Mouse (Mus musculus): ENCODE measurements at regions not wholly inside any gene's neighbourhood (a gene's known extent, or its start where the extent isn't known, plus 50 kb on each side); places are given as distances from the start of the nearest gene placed in this dataset.
"Not testable (repeated sequence)": the region's sequence is repeated elsewhere in the genome, so short reads cannot be mapped to it uniquely, and the experiment has no call there.

DNA sequence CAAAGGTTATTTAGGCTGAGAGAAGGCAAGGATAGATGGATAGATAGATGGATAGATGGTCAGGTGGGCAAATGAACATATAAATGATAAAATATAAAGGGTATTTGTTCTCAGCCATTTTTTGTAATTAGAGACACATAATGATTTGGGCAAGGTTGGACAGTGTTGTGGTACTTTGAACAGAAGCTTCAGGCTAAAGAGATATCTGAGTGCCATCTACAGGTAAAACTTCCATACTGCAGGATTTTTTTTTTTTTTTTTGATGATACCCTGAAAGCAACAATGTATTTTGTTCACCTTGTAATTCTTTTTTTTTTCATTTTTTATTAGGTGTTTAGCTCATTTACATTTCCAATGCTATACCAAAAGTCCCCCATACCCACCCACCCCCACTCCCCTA lies 110.1 kb upstream of the Trabd2b start:
- Histone ChIP-seq H3K4me2 (ENCODE audit: low read length) (no peak overlapping the region), H3K27ac (ENCODE audit: low read depth, low read length) (no peak overlapping the region), H3K27me3 (replicated peaks; ENCODE audit: control insufficient read depth, insufficient read depth, low read length) (no peaks in the 10 kb centered on the region), H3K36me3 (ENCODE audit: control insufficient read depth, insufficient read depth, low read length) (no peaks in the 10 kb centered on the region), H3K9ac (ENCODE audit: low read depth, low read length) (no peak overlapping the region), H3K4me3 (ENCODE audit: low read length) (no peak overlapping the region), H3K9me3 (ENCODE audit: control insufficient read depth, low read length) (no peaks in the 10 kb centered on the region), H3K4me1 (ENCODE audit: control insufficient read depth, insufficient read depth, low read depth, low read length) (no peaks in the 10 kb centered on the region)
- ATAC-seq = no peak

DNA sequence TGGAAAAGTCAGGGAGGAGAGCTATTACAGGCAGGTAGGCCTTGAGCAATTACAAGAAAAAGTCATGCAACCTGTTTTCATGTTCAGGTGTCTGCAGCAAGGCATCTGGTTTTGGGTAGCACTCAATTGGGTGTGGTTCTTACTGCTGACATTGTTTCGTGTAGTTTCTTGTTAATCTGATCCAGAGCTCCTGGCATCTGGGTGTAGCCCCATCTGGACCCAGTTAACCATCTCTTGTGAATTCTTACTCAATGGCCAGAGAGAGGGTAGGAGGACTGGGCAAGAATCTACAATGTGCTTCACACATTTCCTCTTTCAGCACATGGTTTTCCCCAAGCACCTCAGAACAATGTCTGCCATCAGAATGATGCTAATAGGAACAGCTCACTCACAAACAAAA lies 108.0 kb upstream of the Trabd2b start:
- not testable (repeated sequence) for H3K4me3 ChIP-seq (ENCODE audit: low read length); H3K36me3 ChIP-seq (ENCODE audit: control insufficient read depth, insufficient read depth, low read length); H3K27ac ChIP-seq (ENCODE audit: low read depth, low read length); H3K4me2 ChIP-seq (ENCODE audit: low read length); ATAC-seq; H3K27me3 ChIP-seq (replicated peaks; ENCODE audit: control insufficient read depth, insufficient read depth, low read length); H3K9ac ChIP-seq (ENCODE audit: low read depth, low read length); H3K9me3 ChIP-seq (ENCODE audit: control insufficient read depth, low read length); H3K4me1 ChIP-seq (ENCODE audit: control insufficient read depth, insufficient read depth, low read depth, low read length)
- WGBS = 45% methylated on average over 1 of the region's 1 CpGs

DNA sequence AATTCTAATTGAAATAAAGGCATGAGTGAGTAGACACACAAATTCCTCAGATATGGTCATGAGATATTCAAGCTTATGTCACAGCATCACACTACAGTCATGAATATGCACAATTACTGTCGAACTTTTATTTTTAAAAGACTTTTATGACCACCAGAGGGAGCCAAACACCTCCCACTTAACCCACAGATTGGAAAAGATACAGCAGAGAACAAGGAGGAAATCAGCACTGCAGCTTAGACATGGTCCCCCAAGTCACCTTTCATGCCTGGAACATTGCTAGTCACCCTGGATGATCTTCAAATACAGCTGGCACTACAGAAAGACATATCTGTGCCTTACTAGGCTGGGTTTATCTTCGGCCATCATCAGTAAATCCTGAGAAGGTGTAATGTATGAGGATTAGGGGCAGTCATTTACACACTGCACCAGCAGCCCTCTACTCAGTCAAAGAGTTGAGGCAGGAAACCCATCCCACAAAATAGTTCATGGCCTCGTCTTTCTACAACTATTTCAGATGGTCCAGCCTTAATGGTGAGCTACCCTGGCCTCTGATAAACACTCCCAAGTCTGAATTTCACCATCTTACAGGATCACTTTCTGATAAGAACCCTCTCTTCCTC lies 106.0 kb upstream of the Trabd2b start:
- Histone ChIP-seq H3K4me3 (ENCODE audit: low read length) (no peak overlapping the region), H3K27ac (ENCODE audit: low read depth, low read length) (no peak overlapping the region), H3K27me3 (replicated peaks; ENCODE audit: control insufficient read depth, insufficient read depth, low read length) (no peaks in the 10 kb centered on the region), H3K9me3 (ENCODE audit: control insufficient read depth, low read length) (no peaks in the 10 kb centered on the region), H3K4me2 (ENCODE audit: low read length) (no peak overlapping the region), H3K36me3 (ENCODE audit: control insufficient read depth, insufficient read depth, low read length) (no peaks in the 10 kb centered on the region), H3K9ac (ENCODE audit: low read depth, low read length) (no peak overlapping the region), H3K4me1 (ENCODE audit: control insufficient read depth, insufficient read depth, low read depth, low read length) (no peaks in the 10 kb centered on the region)
- peak; percentile 81 for ATAC-seq
- 42% methylated on average over 3 of the region's 3 CpGs for WGBS

DNA sequence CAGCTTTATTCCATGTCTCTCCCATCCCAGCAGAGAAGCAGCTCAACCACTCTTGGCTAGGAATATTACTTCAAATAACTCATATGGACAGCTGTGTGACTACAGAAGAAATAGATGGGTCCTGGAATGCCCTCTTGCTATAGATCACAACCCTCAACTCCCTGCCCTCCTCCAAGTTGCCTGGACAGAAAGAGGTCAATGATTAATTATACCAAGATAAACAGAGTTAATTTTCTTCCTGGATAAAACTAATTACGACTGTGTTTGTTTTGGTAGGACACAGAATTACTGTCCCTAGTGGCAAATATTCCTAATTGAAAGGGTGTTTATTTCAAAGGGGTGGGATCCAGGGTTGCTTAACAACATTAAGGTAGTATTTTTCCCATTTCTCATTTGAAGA lies 101.9 kb upstream of the Trabd2b start:
- no peaks in the 10 kb centered on the region for H3K4me1 ChIP-seq (ENCODE audit: control insufficient read depth, insufficient read depth, low read depth, low read length)
- ATAC-seq = no peak
- no peak overlapping the region for H3K4me2 ChIP-seq (ENCODE audit: low read length)
- no peak overlapping the region for H3K27ac ChIP-seq (ENCODE audit: low read depth, low read length)
- no peak overlapping the region for H3K9ac ChIP-seq (ENCODE audit: low read depth, low read length)
- H3K36me3 ChIP-seq (ENCODE audit: control insufficient read depth, insufficient read depth, low read length) = no peaks in the 10 kb centered on the region
- WGBS = 77% methylated on average over 1 of the region's 1 CpGs
- no peaks in the 10 kb centered on the region for H3K27me3 ChIP-seq (replicated peaks; ENCODE audit: control insufficient read depth, insufficient read depth, low read length)
- no peaks in the 10 kb centered on the region for H3K9me3 ChIP-seq (ENCODE audit: control insufficient read depth, low read length)
- H3K4me3 ChIP-seq (ENCODE audit: low read length) = no peak overlapping the region

DNA sequence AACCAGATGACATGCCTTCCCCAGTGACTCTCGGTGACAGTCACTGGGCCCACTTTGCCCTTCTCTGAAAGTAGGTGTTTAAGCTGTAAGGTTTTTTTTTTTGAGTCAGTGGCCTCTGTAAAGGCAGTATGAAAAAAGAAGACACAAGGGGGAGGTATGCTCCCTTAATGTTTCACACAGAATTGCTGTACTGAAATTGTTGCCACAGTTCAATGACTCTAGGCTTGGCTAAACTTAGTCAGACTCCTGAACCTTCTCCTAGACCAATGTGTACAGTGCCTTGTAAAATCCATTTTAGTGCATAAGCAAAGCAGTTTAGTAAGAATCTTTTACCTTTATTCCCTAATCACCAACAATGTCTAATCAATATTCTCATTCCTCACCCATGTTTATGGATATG lies 99.0 kb upstream of the Trabd2b start:
- no peaks in the 10 kb centered on the region for H3K9me3 ChIP-seq (ENCODE audit: control insufficient read depth, low read length)
- 74% methylated on average over 1 of the region's 1 CpGs for WGBS
- H3K4me2 ChIP-seq (ENCODE audit: low read length) = no peak overlapping the region
- H3K4me3 ChIP-seq (ENCODE audit: low read length) = no peak overlapping the region
- H3K27me3 ChIP-seq (replicated peaks; ENCODE audit: control insufficient read depth, insufficient read depth, low read length) = no peaks in the 10 kb centered on the region
- no peak for ATAC-seq
- H3K9ac ChIP-seq (ENCODE audit: low read depth, low read length) = no peak overlapping the region
- no peaks in the 10 kb centered on the region for H3K36me3 ChIP-seq (ENCODE audit: control insufficient read depth, insufficient read depth, low read length)
- no peaks in the 10 kb centered on the region for H3K4me1 ChIP-seq (ENCODE audit: control insufficient read depth, insufficient read depth, low read depth, low read length)
- H3K27ac ChIP-seq (ENCODE audit: low read depth, low read length) = no peak overlapping the region

DNA sequence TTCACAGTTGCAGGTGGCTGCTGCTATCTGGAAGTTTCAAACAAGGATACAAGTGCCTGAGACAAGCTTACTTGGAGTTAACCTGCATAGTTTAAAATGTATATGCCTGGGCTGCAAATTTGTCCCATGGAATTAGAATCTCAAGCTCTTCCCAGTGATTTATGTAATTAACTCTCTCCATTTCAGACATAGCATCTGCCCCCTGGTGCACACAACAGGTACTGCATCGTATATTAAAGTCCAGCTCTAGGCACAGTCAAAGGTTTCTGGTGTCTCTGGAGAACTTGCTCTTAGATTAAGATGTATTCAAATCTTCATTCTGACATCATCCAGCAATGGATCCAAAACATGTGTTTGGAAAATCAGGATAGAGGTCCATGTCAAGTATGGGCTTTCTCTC lies 98.0 kb upstream of the Trabd2b start:
- no peaks in the 10 kb centered on the region for H3K4me1 ChIP-seq (ENCODE audit: control insufficient read depth, insufficient read depth, low read depth, low read length)
- no peak overlapping the region for H3K4me2 ChIP-seq (ENCODE audit: low read length)
- no peaks in the 10 kb centered on the region for H3K36me3 ChIP-seq (ENCODE audit: control insufficient read depth, insufficient read depth, low read length)
- H3K9ac ChIP-seq (ENCODE audit: low read depth, low read length) = no peak overlapping the region
- no peaks in the 10 kb centered on the region for H3K27me3 ChIP-seq (replicated peaks; ENCODE audit: control insufficient read depth, insufficient read depth, low read length)
- H3K27ac ChIP-seq (ENCODE audit: low read depth, low read length) = no peak overlapping the region
- no peak for ATAC-seq
- H3K4me3 ChIP-seq (ENCODE audit: low read length) = no peak overlapping the region
- WGBS = 11% methylated on average over 1 of the region's 1 CpGs
- H3K9me3 ChIP-seq (ENCODE audit: control insufficient read depth, low read length) = no peaks in the 10 kb centered on the region

DNA sequence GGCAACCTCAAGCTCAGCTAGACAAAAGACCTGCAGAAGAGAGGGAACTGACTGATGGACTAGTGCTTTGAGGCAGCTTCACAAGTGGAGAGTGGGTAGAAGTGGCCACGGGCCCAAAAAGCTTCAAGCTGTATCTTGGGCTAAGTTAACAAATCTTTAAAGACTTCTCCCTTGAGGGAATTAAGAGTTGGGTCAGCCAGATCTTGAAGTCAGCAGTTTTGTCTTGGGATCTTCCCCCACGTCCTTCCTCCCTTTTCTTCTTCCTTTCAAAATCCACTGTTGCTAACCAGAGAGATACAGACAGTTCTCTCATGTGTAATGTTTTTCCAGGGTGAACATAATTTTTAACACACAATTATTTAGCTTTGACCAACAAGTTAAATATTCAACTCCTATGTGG lies 91.5 kb upstream of the Trabd2b start:
- Histone ChIP-seq H3K36me3 (ENCODE audit: control insufficient read depth, insufficient read depth, low read length) (no peaks in the 10 kb centered on the region), H3K27ac (ENCODE audit: low read depth, low read length) (no peak overlapping the region), H3K4me1 (ENCODE audit: control insufficient read depth, insufficient read depth, low read depth, low read length) (no peaks in the 10 kb centered on the region), H3K4me2 (ENCODE audit: low read length) (no peak overlapping the region), H3K9ac (ENCODE audit: low read depth, low read length) (no peak overlapping the region), H3K9me3 (ENCODE audit: control insufficient read depth, low read length) (no peaks in the 10 kb centered on the region), H3K4me3 (ENCODE audit: low read length) (no peak overlapping the region), H3K27me3 (replicated peaks; ENCODE audit: control insufficient read depth, insufficient read depth, low read length) (no peaks in the 10 kb centered on the region)
- WGBS = 64% methylated on average over 2 of the region's 2 CpGs
- no peak for ATAC-seq

DNA sequence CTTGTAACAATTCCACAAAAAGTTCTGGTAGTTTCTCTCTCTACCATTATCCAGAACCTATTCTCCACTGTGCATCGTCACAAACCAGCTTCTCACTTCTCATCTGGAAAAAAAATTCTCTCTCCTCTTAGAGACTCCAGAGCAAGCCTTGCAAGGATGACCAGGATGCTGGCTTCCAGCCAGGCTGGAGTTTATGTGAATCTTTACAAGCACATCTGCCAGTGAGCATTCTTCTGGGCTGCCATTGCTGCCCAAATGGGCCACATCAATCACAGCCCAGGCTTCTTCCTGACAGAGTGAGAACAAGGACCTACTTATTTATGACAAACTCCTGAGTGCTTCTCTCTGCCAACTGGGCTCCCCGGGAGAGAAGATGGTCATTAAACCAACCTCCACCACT lies 91.0 kb upstream of the Trabd2b start:
- no peaks in the 10 kb centered on the region for H3K27me3 ChIP-seq (replicated peaks; ENCODE audit: control insufficient read depth, insufficient read depth, low read length)
- ATAC-seq = no peak
- no peak overlapping the region for H3K27ac ChIP-seq (ENCODE audit: low read depth, low read length)
- H3K4me1 ChIP-seq (ENCODE audit: control insufficient read depth, insufficient read depth, low read depth, low read length) = no peaks in the 10 kb centered on the region
- H3K36me3 ChIP-seq (ENCODE audit: control insufficient read depth, insufficient read depth, low read length) = no peaks in the 10 kb centered on the region
- no peaks in the 10 kb centered on the region for H3K9me3 ChIP-seq (ENCODE audit: control insufficient read depth, low read length)
- H3K4me2 ChIP-seq (ENCODE audit: low read length) = no peak overlapping the region
- no peak overlapping the region for H3K9ac ChIP-seq (ENCODE audit: low read depth, low read length)
- H3K4me3 ChIP-seq (ENCODE audit: low read length) = no peak overlapping the region
- WGBS = 53% methylated on average over 2 of the region's 2 CpGs

DNA sequence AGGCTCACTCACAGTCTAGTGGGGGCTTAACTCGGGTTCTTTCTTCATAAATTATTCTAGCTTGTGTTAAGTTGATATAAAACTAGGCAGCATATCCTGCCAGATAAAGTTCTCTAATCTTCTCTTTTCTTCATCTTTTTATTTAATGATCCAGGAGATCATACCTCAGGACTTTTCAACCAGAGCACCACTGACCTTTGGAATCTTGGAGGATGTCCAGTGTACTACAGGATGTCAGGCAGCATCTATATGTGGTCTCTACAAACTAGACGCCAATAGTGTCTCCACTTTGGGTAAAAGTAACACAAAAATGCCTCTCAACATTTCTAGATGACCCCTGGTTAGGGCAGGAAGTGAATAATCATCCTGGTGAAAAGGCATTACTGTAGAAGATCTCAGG lies 89.4 kb upstream of the Trabd2b start:
- Histone ChIP-seq H3K36me3 (ENCODE audit: control insufficient read depth, insufficient read depth, low read length) (no peaks in the 10 kb centered on the region), H3K9me3 (ENCODE audit: control insufficient read depth, low read length) (no peaks in the 10 kb centered on the region), H3K4me3 (ENCODE audit: low read length) (no peak overlapping the region), H3K27ac (ENCODE audit: low read depth, low read length) (no peak overlapping the region), H3K27me3 (replicated peaks; ENCODE audit: control insufficient read depth, insufficient read depth, low read length) (no peaks in the 10 kb centered on the region), H3K9ac (ENCODE audit: low read depth, low read length) (no peak overlapping the region), H3K4me1 (ENCODE audit: control insufficient read depth, insufficient read depth, low read depth, low read length) (no peaks in the 10 kb centered on the region), H3K4me2 (ENCODE audit: low read length) (no peak overlapping the region)
- no peak for ATAC-seq
- WGBS = 86% methylated on average over 2 of the region's 2 CpGs

DNA sequence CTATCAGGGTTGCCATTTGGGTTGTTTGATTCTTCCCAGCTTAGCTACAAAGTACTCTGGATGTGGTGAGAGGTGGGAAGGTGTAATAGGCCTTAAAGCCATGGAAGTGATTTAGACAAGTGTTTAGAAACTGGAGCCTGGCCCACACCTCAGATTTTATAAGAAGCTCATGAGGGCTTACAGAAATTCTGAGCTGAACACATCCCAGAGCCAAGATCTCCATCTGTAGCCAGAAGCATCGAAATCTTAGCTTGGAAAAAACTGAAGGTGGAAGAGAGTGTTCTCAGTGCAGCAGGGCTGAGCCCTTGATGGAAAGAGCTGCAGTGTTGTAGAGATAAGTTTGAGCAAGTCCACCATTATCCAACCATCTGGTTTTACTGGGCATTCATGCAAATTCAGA lies 86.4 kb upstream of the Trabd2b start:
- no peak overlapping the region for H3K4me2 ChIP-seq (ENCODE audit: low read length)
- 68% methylated on average over 1 of the region's 1 CpGs for WGBS
- no peaks in the 10 kb centered on the region for H3K36me3 ChIP-seq (ENCODE audit: control insufficient read depth, insufficient read depth, low read length)
- H3K4me1 ChIP-seq (ENCODE audit: control insufficient read depth, insufficient read depth, low read depth, low read length) = no peaks in the 10 kb centered on the region
- no peaks in the 10 kb centered on the region for H3K27me3 ChIP-seq (replicated peaks; ENCODE audit: control insufficient read depth, insufficient read depth, low read length)
- no peak overlapping the region for H3K4me3 ChIP-seq (ENCODE audit: low read length)
- no peak overlapping the region for H3K27ac ChIP-seq (ENCODE audit: low read depth, low read length)
- no peak for ATAC-seq
- no peak overlapping the region for H3K9ac ChIP-seq (ENCODE audit: low read depth, low read length)
- no peaks in the 10 kb centered on the region for H3K9me3 ChIP-seq (ENCODE audit: control insufficient read depth, low read length)
